Mouse (Mus musculus) embryo, embryonic 11.5 days (tissue): ENCODE measurements around the gene Tjp2.
"Not testable (repeated sequence)": the region's sequence is repeated elsewhere in the genome, so short reads cannot be mapped to it uniquely, and the experiment has no call there.

Experiments used
- DNase-seq: peaks from one replicate; pipeline ENCODE4 v3.0.0-alpha.2; 2012; ENCODE audit warnings: low read depth, low spot score

Gene Tjp2

DNA sequence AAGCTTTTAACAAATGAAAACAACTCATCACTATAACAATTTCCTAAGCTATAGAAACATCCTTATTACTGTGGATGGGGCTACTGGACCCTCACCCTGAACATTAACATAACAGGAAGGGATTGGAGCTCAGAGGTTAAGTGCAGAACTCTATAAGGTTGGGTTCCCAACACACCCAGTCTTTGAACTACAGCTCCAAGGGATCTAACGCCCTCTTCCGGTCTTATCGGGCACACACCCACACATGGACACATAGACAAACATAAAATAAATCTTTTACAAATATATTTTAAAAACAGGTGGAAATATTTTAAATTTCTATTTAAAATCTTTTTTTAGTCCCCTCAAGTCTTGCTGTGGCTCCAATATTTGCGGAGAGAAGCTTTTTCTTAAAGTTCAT lies 3.4 kb downstream of the Tjp2 start:
- no peak for DNase-seq

DNA sequence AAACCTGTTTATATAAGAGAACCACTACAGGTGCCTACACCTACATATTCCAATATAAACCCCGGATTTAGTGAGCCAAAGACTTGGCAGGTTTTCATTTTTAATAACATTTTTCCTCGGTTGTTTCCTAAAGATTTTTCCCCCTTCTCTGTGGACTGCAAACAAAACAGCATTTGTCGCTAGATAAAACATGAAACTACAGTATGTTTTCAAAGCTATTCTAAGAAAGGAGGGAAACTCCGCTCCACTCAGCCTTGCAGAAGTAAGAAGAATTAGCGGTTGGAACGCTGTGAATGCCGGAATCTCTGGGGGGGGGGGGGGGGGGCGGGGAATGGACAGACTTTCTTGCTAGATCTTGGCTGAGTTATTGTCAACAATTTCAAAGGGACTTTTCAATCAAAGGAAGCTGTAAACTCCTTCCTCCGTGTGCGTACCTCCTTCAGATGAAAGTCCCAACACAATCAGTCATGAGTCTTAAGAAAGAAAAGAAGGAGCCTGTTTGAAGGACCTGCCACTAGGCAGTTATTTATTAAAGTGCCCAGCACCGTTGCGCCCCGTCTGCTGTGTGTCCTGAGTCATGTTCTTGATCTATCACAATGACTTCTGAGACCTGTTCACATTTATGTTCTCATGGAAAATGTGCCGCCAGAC lies 3.9 kb downstream of the Tjp2 start:
- DNase-seq: no peak

DNA sequence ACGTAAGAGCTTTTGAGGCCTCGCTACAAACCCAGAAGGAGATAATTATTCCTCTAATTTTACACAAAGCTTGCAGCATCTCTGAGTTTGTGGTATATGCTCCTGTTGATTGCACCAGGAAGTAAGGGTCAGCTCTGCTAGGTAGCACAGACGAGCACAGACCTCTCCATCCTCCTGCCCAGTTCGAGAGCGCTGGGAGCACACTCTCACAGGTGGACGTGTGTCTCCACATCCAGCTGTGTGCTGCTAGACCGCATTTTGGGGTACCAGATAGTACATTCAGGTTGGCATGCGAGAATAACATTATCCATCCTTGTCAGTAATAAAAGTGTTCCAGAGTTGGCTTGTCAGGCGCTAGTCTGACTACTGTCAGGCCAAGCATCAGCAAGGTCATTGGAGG lies 5.8 kb downstream of the Tjp2 start:
- no peak for DNase-seq

DNA sequence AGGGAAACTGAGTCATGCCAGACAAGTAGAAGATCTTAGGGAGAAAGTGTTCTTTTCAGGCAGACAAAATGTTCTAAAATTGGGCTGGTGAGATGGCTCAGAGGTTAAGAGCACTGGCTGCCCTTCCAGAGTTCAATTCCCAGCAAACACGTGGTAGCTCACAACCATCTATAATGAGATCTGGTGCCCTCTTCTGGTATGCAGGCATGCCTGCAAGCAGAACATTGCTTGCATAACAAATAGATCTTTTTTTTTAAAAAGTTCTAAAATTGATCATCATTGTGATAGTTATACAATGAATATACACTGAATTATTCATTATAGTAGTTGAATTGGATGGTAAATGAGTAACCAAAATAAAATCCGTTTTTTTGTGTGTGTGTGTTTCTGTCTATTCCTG lies 6.5 kb downstream of the Tjp2 start:
- no peak for DNase-seq

DNA sequence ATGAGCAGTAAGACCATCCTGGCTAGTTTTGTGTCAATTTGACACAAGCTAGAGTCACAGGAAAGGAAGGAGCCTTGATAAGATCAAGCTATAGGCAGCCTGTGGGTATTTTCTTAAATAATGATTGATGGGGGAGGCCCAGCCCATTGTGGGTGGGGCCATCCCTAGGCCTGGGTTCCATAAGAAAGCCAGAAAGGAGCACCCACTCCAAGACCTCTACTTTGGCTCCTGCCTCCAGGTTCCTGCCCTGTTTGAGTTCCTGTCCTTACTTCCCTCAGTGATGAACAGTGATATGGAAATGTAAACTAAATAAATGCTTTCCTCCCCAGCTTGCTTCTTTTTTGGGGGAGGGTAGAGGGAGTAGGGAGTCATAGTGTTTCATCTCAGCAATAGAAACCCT lies 7.0 kb downstream of the Tjp2 start:
- DNase-seq: no peak

DNA sequence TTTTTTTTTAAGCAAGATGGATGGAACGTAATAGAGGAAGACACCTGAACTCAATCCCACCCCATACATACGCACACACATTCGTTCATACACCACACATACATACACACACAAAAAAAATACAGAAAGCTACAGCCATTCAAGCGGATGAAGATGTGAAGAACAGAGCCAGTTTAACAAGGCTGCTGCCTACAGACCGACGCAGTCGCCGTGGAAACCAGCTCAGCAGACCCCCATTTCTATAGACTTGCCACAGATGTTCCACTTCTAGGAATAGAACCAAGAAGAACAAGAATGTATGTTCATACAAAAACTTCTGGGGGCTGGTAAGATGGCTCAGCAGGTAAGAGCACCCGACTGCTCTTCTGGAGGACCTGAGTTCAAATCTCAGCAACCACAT lies 8.1 kb downstream of the Tjp2 start:
- no peak for DNase-seq

DNA sequence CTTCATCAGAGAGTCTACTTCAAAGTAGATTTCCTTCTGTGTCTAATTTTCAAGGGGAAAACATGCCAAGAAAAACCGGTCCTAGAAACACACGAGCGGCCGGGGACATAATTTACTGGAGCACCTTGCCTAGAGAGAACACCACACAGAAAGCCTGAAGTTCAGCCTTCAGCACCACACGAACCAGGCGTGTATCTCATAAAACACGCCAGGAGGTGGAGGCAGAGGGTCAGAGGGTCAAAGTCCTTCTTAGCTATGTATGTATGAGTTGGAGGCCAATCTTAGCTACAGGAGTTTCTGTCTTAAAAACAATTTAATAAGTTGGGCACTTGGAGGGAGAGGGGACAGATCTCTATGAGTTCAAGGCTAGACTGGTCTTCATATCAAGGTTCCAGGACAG lies 9.9 kb downstream of the Tjp2 start:
- DNase-seq: no peak

DNA sequence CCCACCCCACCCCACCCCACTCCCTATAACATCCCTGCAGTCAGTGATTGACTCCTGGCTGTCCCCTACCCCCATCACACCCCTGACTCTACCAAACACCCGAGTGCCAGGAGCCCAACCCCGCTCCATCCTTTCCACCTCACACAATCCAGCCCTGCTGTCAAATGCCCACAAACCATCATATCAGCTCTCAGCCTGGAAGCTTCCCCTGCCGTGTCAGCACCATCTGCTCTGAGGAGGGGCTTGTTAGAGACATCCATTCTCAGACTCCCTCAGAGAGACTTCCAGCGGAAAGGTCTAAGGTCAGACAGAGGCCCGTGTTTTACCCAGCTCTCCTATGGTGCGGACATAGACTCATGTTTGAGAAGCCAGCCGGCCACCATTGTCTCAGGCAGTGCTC lies 11.5 kb downstream of the Tjp2 start:
- DNase-seq: no peak

DNA sequence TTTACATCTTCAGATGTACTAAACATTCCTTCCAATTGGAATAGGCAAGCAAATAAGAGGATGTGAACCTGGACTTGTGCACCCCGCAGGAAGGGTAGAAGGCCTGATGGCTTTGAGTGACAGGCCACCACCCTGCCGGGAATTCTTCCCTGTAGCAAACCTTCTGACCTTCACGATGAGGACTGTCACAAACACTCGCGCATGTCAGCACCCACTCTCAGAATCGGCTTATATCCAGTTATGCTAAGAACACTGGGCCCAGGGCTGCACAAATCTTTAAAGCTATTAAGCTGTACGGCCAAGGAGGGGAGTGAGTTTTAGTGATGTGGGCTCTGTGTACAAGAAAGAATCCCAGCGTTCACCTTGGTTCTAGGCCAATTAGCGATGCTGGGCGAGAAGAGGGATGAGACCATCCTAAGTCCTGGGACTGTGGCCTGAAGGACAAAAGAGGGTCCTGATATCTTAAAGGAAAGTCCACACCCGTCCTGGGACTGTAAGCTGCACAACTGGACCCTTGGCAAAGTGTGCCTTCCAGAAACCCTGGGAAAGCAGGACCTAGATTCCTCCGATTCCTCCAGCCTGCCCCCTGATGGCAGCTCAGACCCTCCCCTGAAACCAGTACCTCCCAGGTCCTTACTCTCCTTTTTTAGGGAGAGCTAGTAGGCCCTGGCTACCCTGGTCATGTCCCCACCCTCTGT lies 12.1 kb downstream of the Tjp2 start:
- DNase-seq: no peak

DNA sequence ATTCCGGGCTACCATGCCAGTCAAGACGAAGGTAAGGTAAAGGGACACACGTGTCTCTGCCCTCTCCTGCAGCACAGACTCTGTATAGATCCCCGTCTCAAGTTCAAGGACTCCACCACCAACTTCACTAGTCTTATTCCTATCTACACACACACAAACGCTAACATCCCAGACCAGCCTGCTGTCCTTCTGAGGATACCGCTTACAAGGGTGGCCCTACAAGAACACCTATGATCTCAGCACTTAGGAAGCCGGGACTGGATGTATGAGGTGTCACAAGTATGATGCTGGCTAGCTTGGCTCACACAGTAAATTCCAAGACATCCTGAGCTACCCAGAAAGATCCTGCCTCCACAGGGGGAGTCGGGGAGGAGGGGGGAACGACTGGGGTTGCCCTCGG lies 13.7 kb downstream of the Tjp2 start:
- DNase-seq: no peak

DNA sequence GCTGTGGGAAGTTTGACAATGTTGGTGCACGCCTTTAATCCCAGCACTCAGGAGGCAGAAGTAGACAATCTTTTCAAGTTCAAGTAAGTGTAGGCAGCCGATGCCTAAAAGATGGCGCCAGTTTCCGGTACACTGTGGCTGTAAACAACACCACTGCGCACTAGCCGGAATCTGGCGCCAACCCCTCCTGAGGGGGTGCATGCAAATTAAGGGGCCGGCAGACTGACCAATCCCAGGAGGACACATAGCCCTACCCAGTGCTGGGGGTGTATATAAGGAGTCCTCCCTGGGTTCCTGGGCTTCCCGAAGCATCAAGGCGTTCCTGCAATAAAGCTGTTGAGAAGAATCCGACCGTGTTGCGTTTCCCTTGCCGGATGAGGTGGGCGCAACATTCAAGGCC lies 15.3 kb downstream of the Tjp2 start:
- no peak for DNase-seq

DNA sequence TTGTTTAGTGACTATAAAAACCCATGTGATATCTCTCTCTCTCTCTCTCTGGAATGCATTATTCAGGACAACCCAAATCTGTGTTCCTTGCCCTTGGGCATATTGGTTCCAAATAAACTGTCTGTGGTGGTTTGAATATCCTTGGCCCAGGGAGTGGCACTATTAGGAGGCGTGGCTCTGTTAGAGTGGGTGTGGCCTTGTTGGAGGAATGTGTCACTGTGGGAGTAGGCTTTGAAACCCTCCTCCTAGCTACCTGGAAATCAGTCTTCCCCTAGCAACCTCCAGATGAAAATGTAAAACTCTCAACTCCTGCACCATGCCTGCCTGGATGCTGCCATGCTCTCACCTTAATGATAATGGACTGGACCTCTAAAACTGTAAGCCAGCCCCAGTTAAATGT lies 16.9 kb downstream of the Tjp2 start:
- no peak for DNase-seq

DNA sequence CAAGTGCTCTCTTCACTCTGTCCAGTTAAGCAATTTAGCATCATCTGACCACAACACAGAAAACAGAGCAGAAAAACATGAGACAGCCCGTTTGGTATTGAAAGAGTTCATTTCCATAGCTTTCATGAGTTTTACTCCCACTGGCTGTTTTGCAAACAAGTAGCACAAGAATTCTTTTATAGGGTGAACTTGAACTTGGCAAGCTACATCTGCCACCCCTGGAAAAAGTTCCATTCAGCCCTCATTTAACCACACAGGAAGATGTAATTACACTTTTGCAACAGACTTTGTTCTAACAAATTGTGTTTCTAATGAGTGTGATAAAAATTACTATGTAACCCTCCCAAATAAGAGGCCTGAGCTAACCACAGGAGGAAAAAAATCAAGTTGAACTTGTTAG lies 19.8 kb downstream of the Tjp2 start:
- DNase-seq: no peak

DNA sequence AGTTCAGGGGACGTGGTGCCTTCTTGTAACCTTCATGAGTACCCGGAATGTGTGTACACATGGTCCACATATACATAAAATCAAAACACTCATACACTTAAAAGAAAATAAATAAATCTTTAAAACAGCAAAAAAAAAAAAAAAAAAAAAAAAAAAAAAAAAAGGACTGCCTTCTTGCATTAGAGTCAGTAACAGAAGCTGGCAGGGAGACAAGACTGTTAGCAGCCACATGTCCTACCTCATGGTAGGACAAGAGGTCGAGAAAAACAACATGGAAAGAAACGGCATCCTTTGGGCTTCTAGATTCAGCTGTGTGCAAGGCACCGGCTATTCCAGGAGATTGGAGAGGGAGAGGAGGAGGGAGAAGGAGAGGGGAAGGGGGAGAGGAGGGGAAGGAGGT lies 23.0 kb downstream of the Tjp2 start:
- no peak for DNase-seq

DNA sequence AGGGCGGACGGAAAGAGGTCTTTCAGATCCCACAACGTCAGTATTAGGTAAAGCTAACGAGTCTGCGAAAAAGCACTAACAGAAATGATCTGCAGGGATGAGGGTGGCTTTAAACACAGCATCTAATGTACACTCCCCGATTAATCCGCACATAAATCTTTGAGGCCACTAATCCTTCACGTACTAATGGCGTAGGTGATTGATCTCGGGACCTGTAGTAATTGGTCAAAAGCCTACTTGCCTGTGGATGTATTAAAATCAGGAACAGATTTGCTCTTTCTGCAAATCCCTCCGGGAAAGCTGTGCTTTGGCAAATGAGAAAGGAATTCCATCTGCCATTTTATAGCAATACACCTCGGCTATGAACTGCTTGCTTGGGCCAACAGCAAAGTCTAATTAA lies 24.3 kb downstream of the Tjp2 start:
- no peak for DNase-seq

DNA sequence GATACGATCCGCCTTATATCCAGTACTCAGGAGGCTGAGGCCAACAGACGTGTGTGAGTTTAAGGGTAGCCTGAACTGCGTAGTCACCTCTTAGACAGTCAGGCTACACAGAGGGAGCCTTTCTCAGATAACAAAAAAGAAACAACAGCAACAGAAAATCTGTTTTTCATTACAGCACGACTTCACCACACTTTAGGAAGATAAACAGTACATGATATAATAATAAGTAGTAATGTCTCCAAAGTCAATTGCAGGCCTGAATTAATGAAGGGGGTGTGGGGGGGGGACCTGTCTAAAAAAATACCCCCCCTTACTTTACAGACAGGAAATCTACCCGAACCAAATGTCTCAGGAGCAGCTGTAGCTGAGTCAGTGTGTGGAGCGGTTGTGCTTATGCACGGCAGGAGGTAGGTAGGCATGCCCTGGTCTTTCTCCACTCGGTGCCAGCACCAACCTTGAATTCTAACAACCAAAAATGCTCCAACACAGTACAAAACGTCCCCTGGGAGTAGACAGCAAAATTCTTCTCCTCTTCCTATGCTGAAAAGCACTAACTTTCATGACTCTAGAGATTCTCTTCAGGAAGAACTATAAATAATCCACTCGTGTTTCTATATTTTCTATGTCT lies 26.0 kb downstream of the Tjp2 start:
- DNase-seq: no peak

DNA sequence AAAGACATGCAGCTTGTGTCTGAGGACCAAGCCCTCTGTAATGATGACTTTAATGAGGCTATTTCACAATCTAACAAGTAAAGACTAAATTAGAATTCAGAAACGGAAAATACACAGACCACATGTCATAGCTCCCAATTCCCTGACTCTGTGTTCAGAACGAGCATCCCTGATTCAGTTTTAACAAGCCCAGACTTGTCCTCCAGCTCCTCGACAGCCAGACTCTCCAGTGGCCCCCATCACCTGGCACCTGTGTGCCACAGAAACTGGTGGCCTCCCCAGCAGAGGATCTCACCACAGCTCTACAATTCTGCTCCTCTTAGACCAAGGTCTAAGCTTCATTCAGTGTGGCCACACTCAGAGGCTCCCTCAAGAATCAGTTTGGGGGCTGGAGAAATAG lies 27.5 kb downstream of the Tjp2 start:
- no peak for DNase-seq

DNA sequence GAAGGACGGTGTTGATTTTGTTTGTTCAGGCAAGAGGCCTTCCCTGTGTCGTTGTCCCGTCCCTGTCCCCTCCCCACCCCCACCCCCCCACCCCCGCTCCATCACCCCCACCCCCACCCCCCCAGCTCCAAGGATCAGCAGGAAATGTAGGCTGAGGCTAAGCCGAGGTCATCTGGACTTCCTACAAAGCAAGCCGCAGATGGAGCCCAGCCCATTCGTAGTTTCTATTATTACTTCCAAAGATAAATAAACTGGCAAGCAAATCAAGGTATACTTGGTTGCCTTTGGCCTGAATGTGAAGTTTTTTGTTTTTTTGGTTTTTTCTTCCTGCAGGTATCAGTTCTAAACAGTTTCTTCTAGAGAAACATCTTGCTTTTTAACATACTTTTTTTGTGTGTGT lies 29.6 kb downstream of the Tjp2 start:
- no peak for DNase-seq

DNA sequence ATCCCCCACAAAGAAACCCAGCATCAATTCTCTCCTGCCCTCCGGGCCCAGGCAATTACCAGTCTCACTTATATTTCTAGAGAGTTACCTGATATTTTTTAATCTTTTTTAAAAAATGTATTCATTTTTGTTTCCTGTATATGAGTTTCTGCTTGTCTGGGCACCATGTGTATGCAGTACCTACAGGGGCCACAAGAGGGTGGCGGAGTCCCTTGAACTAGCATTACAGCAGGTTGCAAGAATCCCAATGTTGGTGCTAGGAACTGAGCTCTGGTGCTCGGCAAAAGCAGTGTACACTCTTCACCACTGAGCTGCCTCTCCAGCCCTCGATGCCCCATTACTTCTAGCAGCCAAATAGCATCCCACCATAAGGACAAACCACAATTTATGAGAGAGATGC lies 30.6 kb downstream of the Tjp2 start:
- DNase-seq: no peak

DNA sequence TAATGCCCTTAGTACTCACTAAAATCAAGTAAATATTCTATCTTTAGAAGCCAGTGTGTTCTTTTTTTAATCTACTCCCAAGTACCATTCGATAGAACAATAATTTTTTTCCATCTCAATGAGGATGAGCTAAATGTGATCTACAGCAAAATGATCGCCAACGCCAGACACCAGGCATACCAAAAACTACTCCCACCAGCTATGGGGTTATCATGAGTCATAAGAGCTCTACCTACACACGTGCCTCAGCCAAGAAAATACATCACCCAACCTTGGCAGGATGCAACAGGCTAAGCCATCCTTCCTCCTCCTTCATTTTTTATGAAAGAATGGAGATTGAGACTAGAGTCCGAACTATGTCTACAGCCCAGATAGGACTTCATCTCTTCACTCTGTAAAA lies 31.9 kb downstream of the Tjp2 start:
- no peak for DNase-seq

DNA sequence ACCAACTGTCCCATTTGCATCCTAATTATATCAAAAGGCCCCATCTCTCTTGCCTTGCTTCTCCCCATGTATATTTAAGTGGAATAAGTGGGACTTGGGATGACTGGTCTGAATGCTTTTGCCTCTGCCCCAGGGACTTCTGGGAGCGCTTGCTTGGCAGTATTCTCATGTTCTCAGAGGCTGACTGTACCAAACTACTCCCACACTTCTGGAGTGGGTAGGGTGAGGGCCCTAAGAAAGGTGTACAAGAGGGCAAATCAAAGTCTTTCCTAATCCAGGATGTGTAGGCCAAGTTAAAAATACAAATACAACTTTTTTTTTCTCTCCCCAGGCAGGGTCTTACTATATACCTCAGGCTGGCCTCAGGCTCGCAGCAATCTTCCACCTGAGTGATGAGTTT lies 37.0 kb downstream of the Tjp2 start:
- DNase-seq: no peak

DNA sequence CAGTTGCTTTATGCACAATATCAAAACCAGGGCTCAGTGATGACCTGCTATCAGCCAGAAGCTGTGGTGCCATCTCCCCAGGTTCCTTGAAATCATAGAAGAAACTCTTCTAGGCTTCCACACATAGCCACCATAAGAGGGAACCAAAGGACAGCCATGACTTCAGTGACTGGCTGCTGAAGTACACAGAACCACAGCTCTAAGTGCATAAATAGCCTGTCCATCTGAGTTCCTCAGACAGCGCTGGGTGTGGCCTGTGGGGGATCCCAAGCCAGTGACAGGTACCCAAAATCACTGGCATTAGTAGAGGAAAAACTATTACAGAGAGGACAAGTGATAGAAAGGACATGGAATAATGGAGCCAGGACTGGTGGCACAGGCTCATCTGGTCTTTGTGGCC lies 37.5 kb downstream of the Tjp2 start:
- not testable (repeated sequence) for DNase-seq

DNA sequence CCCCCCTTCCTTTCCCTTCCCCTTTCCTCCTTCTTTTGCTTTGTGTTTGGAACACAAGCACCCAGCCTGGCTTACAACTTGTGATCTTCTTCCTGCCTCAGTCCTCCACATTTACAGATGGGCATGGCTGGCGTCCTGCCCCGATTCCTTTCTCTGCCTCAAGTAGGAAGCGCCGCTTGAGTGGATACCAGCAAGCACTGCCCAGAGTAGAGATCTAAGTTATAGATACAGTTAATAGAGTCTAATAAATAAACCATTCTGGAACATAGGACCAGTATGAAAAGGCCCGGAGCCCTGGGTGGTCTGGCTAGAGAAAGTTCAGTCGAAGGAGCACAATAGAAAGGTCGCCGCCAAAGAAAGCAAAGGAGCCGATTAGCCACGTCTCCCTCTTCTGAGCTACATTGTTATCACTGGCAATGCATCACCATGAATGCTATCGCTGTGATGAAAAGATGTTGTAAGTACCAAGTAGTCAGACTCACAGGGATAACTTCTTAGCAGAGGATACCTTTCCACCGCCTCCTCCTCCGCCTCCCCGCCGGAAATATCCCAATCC lies 41.1 kb downstream of the Tjp2 start:
- DNase-seq: no peak
